Mouse (Mus musculus): ENCODE results near the gene Dock9. TPM values are rescaled to one million over a fixed set of nuclear protein-coding genes. Genes with fewer than 3 reads are reported as not detected.
"Not testable (repeated sequence)": the region's sequence is repeated elsewhere in the genome, so short reads cannot be mapped to it uniquely, and the experiment has no call there.

Gene Dock9
- polyA plus RNA-seq, 1 experiment, result 0.04 TPM

DNA sequence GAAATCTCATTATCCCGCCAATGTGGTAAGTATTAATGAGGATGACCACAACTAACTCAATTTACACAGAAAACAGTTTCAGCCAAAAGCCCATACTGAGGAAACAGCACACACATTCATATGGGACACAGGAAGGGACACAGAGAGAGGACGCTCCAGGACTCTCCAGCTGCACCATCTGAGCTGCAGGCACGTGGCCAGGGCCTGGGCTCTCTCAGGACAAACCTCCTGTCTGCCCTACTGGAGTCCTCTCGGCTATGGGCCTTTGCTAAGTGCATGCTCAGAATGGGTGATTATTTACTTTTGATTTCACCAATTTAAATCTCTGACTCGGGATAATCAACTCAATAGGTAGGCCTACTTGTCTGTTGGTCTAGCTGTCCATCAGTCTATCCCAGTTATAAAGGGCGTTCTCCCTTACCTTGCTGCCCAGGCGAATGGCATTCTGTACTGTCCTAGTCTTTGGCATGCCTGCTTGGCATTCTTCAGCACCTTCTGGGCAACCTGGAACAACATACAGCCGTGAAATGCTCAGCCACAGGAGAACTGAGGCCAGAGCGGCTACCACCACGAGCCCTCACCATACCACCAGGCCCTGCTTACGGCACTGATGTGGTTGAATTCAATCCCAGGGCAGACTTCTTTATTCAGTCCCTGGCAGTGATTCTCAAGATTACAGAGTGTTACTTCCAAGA, 162.8 kb downstream of the Dock9 start:
- H3K27me3 ChIP-seq (ENCODE audit: control insufficient read depth), result no peaks in the 10 kb centered on the region
- H3K36me3 ChIP-seq (ENCODE audit: control insufficient read depth), result no peaks in the 10 kb centered on the region; the same call in 1 of the 2 replicates
- H3K4me1 ChIP-seq (ENCODE audit: control insufficient read depth), result no peaks in the 10 kb centered on the region
- no peak overlapping the region for H3K4me3 ChIP-seq (replicated peaks)
- TF ChIP-seq TAL1 (IDR thresholded peaks at IDR 0.05; ENCODE audit: low read length), result no peak
- TF ChIP-seq GATA1 (IDR thresholded peaks at IDR 0.05; ENCODE audit: low read length), result no peak
- H3K9me3 ChIP-seq (ENCODE audit: control insufficient read depth, low read length), result 0 out of 2 replicates have a peak, but pooled peaks cover 2% of the 10 kb centered on the region

DNA sequence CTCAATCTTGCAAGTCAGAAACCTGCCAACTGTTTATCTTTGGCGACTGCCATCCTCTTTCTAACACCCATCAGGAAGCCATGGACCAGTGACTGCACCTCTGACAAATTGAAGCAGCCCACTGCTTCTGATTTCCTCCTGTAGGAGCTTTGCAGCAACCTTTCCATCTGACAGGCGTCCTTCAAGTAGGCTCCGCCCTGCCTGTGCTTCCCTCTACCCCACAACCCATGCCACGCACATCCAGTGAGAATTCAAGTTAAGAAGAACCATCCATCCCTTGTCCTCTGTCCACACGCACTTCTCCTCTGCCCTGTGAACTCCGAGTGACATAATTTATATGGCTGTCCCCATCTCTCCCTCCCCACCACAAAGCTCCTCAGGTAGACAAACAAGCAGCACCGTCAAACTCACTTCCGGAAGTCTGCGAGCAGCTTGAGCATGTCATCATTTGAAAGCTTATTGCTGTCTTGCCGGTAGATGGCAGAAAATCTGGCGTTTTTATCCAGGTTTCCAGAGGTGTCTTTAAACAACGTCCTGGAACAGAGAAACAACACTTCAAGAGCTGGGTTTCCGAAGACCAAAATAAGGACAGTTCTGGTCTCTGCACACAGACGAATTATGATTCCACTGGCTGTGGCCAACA, 163.4 kb downstream of the Dock9 start:
- Histone ChIP-seq H3K9me3 (ENCODE audit: control insufficient read depth, low read length) (0 out of 2 replicates have a peak, but pooled peaks cover 2% of the 10 kb centered on the region), H3K4me1 (ENCODE audit: control insufficient read depth) (no peaks in the 10 kb centered on the region), H3K27me3 (ENCODE audit: control insufficient read depth) (no peaks in the 10 kb centered on the region), H3K36me3 (ENCODE audit: control insufficient read depth) (no peaks in the 10 kb centered on the region; the same call in 1 of the 2 replicates), H3K4me3 (replicated peaks) (no peak overlapping the region)
- TF ChIP-seq GATA1 (IDR thresholded peaks at IDR 0.05; ENCODE audit: low read length), result no peak
- TF ChIP-seq TAL1 (IDR thresholded peaks at IDR 0.05; ENCODE audit: low read length), result no peak

DNA sequence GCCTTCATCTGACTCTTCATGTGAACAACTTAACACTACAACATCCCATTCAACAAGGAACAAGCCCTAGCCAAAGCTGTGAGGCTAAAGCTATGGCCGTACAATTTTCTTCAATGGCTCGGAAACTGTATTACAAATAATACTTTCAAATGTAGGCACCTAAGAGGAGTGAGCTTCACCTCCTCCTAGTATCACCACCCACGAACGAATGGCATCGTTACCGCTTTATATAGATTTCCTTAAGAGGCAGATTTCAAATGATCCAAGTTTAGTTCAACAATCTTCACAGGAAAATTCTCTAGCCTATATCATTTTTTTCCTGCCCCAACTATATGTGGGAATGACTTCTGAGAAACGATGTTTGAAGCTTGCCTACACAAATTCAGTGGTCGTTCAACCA, 165.7 kb downstream of the Dock9 start:
- H3K36me3 ChIP-seq (ENCODE audit: control insufficient read depth), result no peaks in the 10 kb centered on the region
- no peak overlapping the region for H3K4me3 ChIP-seq (replicated peaks)
- H3K27me3 ChIP-seq (ENCODE audit: control insufficient read depth), result no peaks in the 10 kb centered on the region
- no peaks in the 10 kb centered on the region for H3K9me3 ChIP-seq (ENCODE audit: control insufficient read depth, low read length)
- H3K4me1 ChIP-seq (ENCODE audit: control insufficient read depth), result no peaks in the 10 kb centered on the region
- no peak for TF ChIP-seq GATA1 (IDR thresholded peaks at IDR 0.05; ENCODE audit: low read length)
- no peak for TF ChIP-seq TAL1 (IDR thresholded peaks at IDR 0.05; ENCODE audit: low read length)

DNA sequence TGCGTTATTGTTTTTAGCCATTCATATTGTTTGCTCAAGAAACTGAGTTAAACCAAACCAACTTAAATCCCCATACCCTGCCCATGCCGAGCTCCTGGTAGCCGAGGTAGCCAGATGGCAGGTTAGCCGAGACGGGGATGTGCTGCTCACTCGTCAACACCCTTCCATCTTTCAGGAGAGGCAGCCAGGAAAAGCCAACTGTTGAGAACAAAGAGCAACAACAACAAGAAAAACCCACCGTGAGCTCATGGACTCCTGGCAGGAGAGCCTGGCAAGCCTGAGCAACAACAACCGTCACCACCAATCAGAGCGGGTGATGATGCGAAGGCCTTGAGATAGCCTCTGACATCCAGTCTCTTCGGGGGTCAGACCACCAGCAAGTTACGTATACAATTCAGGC, 170.9 kb downstream of the Dock9 start:
- no peaks in the 10 kb centered on the region for H3K36me3 ChIP-seq (ENCODE audit: control insufficient read depth)
- H3K27me3 ChIP-seq (ENCODE audit: control insufficient read depth), result no peaks in the 10 kb centered on the region
- TF ChIP-seq GATA1 (IDR thresholded peaks at IDR 0.05; ENCODE audit: low read length) (no peak), TAL1 (IDR thresholded peaks at IDR 0.05; ENCODE audit: low read length) (no peak)
- H3K9me3 ChIP-seq (ENCODE audit: control insufficient read depth, low read length), result no peaks in the 10 kb centered on the region
- no peak overlapping the region for H3K4me3 ChIP-seq (replicated peaks)
- no peaks in the 10 kb centered on the region for H3K4me1 ChIP-seq (ENCODE audit: control insufficient read depth)

DNA sequence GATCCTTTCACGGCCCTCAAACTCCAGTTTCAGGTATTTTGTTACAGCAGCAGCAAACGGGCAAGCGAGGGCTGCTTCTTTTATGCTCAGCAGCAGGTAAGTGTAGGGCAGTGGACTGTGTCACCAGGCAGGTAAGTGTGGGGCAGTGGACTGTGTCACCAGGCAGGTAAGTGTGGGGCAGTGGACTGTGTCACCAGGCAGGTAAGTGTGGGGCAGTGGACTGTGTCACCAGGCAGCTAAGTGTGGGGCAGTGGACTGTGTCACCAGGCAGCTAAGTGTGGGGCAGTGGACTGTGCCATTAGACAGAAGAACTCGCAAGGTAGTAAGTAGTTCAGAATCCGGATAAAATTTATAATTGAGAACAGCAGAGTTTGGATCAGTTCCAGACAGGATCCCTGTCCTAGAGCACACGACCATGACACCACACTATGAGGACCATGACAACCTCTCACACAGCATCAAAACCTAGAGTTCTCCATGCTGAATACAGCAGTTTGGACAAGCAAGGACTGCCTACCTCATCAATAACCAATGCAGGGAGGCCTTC, 173.6 kb downstream of the Dock9 start:
- H3K4me3 ChIP-seq (replicated peaks), result not testable (repeated sequence)

DNA sequence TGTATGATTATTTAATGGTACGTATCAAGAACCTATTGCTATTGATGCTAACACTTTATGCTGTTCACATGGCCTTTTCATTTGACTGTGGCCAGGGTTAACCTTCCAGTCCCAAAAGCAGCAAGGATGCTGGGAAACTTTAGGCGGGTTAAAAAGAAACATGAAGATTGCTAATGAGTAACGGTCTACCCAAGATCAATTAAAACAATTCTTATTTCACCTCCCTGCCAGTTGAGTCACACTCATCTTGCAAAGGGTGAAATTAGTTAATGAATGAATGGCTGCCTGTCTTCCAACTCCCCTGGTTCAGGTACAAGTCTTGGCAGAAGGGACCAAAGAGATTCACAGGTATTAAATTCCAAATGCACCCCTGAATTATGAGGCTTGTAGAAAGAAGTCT, 175.8 kb downstream of the Dock9 start:
- H3K9me3 ChIP-seq (ENCODE audit: control insufficient read depth, low read length), result no peaks in the 10 kb centered on the region
- TF ChIP-seq GATA1 (IDR thresholded peaks at IDR 0.05; ENCODE audit: low read length) (no peak), TAL1 (IDR thresholded peaks at IDR 0.05; ENCODE audit: low read length) (no peak)
- H3K4me1 ChIP-seq (ENCODE audit: control insufficient read depth), result no peaks in the 10 kb centered on the region
- H3K27me3 ChIP-seq (ENCODE audit: control insufficient read depth), result no peaks in the 10 kb centered on the region
- H3K36me3 ChIP-seq (ENCODE audit: control insufficient read depth), result no peaks in the 10 kb centered on the region
- H3K4me3 ChIP-seq (replicated peaks), result no peak overlapping the region

More for the DNA sequence above, 173.6 kb downstream of the Dock9 start:
- not testable (repeated sequence) for H3K36me3 ChIP-seq (ENCODE audit: control insufficient read depth); H3K9me3 ChIP-seq (ENCODE audit: control insufficient read depth, low read length); H3K27me3 ChIP-seq (ENCODE audit: control insufficient read depth); H3K4me1 ChIP-seq (ENCODE audit: control insufficient read depth)

DNA sequence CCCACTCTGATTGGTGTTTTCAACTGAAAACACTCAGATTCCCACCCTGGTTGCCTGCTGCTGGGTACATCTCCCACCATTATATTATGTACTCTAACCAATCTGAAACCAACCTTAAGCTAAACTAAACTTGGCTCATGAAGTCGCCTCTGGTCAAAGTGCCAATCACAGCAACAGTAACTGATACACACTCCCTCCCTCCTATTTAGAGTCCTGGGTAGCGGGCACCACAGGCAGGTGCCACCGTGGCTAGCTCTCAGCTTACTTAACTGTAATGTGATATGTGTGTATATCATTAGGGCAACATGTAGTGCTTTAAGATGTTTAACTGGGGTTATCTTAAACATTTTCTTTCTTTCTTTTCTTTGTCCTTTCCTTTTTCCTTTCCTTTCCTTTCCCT, 177.1 kb downstream of the Dock9 start:
- no peak for TF ChIP-seq TAL1 (IDR thresholded peaks at IDR 0.05; ENCODE audit: low read length)
- TF ChIP-seq GATA1 (IDR thresholded peaks at IDR 0.05; ENCODE audit: low read length), result no peak
- H3K4me3 ChIP-seq (replicated peaks), result no peak overlapping the region
- H3K36me3 ChIP-seq (ENCODE audit: control insufficient read depth), result no peaks in the 10 kb centered on the region
- H3K9me3 ChIP-seq (ENCODE audit: control insufficient read depth, low read length), result no peaks in the 10 kb centered on the region
- H3K4me1 ChIP-seq (ENCODE audit: control insufficient read depth), result no peaks in the 10 kb centered on the region
- H3K27me3 ChIP-seq (ENCODE audit: control insufficient read depth), result no peaks in the 10 kb centered on the region

DNA sequence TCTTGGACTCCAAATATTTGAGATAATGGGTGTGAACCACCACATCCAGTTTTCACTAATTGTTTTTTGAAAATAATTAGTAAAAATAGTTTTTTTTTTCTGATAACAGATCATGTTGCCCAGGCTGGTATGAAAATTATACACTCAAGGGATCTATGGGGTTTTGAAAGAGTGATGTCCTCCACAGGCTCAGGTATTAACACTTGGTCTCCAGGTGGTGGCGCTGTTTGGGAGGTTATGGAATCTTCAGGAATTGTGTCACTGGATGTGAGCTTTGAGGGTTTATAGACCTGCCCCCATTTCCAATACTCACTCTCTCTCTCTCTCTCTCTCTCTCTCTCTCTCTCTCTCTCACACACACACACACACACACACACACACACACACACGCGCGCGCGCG, 177.5 kb downstream of the Dock9 start:
- Histone ChIP-seq H3K4me1 (ENCODE audit: control insufficient read depth) (no peaks in the 10 kb centered on the region), H3K27me3 (ENCODE audit: control insufficient read depth) (no peaks in the 10 kb centered on the region), H3K36me3 (ENCODE audit: control insufficient read depth) (no peaks in the 10 kb centered on the region), H3K4me3 (replicated peaks) (no peak overlapping the region), H3K9me3 (ENCODE audit: control insufficient read depth, low read length) (no peaks in the 10 kb centered on the region)
- TF ChIP-seq GATA1 (IDR thresholded peaks at IDR 0.05; ENCODE audit: low read length) (no peak), TAL1 (IDR thresholded peaks at IDR 0.05; ENCODE audit: low read length) (no peak)

DNA sequence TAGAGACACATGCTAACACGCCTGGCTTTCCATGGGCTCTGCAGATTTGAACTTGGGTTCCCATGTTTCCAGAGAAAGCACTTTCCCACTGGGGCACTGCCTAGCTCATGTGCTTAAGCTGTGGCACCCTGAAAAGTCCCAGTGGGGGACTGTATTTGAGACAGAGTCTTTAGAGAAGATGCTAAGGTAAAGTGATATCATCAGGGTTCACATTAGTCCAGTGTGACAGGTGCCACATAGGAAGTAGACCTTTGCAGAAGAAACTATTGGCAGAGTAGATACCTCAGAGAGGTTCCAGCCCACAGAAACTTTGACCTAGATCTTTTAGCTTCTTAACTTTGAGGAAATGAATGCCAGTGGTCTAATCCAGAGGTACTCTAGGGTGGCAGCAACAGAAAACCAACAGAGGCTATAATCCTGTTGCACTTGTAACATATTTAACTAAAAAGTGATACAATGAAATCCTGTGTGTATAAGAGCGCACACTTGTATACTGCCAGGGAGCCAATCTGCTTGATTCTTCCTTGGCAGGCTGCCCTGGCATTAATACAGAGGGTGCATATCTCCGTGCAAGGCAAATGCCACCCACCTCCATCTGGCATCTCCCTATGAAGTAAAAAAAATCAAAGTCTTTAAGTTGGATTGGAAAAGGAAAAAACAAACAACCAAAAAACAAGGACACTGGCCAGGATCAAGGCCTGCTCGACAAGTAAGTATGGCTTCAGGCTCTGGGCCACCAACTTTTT, 179.8 kb downstream of the Dock9 start:
- Histone ChIP-seq H3K36me3 (ENCODE audit: control insufficient read depth) (no peaks in the 10 kb centered on the region), H3K4me1 (ENCODE audit: control insufficient read depth) (no peaks in the 10 kb centered on the region), H3K9me3 (ENCODE audit: control insufficient read depth, low read length) (no peaks in the 10 kb centered on the region), H3K4me3 (replicated peaks) (no peak overlapping the region), H3K27me3 (ENCODE audit: control insufficient read depth) (no peaks in the 10 kb centered on the region)
- no peak for TF ChIP-seq GATA1 (IDR thresholded peaks at IDR 0.05; ENCODE audit: low read length)
- no peak for TF ChIP-seq TAL1 (IDR thresholded peaks at IDR 0.05; ENCODE audit: low read length)

Data from erythroblast, embryonic 14.5 days (primary cell).